Mouse (Mus musculus) brain, embryonic 18.5 days (tissue): ENCODE measurements at regions not wholly inside any gene's neighbourhood (a gene's known extent, or its start where the extent isn't known, plus 50 kb on each side); places are given as distances from the start of the nearest gene placed in this dataset.
A peak's percentile ranks its signal among the peaks of the same experiment; 100 is the strongest.
"Not testable (repeated sequence)": the region's sequence is repeated elsewhere in the genome, so short reads cannot be mapped to it uniquely, and the experiment has no call there.

ENCODE experiments used
- DNase-seq: peaks from one replicate; pipeline ENCODE4 v3.0.0-alpha.2; 2012; ENCODE audit warnings: low read depth, low spot score

GRCm38 (mm10) chr5:109842186-109842978, 80.8 kb upstream of the Gm15446 start:
- not testable (repeated sequence) for DNase-seq

GRCm38 (mm10) chr5:109844236-109844635, 79.0 kb upstream of the Gm15446 start:
- DNase-seq: not testable (repeated sequence)

- DNase-seq: no peak
Observed at GRCm38 (mm10) chr5:109844753-109845186, 78.4 kb upstream of the Gm15446 start.

GRCm38 (mm10) chr5:109851225-109851624, 72.0 kb upstream of the Gm15446 start:
- DNase-seq: not testable (repeated sequence)

GRCm38 (mm10) chr5:109860402-109860801, 62.8 kb upstream of the Gm15446 start:
- DNase-seq: no peak

GRCm38 (mm10) chr5:109864517-109864916, 58.7 kb upstream of the Gm15446 start:
- not testable (repeated sequence) for DNase-seq

GRCm38 (mm10) chr5:109865628-109866027, 57.6 kb upstream of the Gm15446 start:
- no peak for DNase-seq

- DNase-seq: peak; percentile 64
Observed at GRCm38 (mm10) chr5:109866337-109867126, 56.7 kb upstream of the Gm15446 start.

GRCm38 (mm10) chr5:109867221-109867620, 56.0 kb upstream of the Gm15446 start:
- DNase-seq: not testable (repeated sequence)
